Mouse (Mus musculus): ENCODE data around the gene Cubn.

GRCm38 (mm10) chr2:13352112-13352728, 139.4 kb downstream of the Cubn start:
- TF ChIP-seq POLR2A (IDR thresholded peaks at IDR 0.05; ENCODE audit: insufficient read length, low read depth) (no peak), SRF (IDR thresholded peaks at IDR 0.05; ENCODE audit: control insufficient read depth, insufficient read length, low read depth) (no peak), MYOD1 (IDR thresholded peaks at IDR 0.05; ENCODE audit: control insufficient read depth in 1 of 3, insufficient read length in 2 of 3, low read depth in 2 of 3) (no peak), REST (IDR thresholded peaks at IDR 0.05; ENCODE audit: insufficient read depth, insufficient read length) (no peak), USF1 (IDR thresholded peaks at IDR 0.05; ENCODE audit: low read depth) (no peak), MAX (IDR thresholded peaks at IDR 0.05; ENCODE audit: low read depth) (no peak), CEBPB (IDR thresholded peaks at IDR 0.05; ENCODE audit: insufficient read depth, poor library complexity, severe bottlenecking) (no peak), POLR2AphosphoS2 (IDR thresholded peaks at IDR 0.05; ENCODE audit: insufficient read length, low read depth) (no peak), E2F4 (IDR thresholded peaks at IDR 0.05; ENCODE audit: insufficient read depth) (no peak)
